Mouse (Mus musculus) C2C12 (cell line): Measurements from ENCODE around the gene Jam3. TPM values are rescaled to one million over a fixed set of nuclear protein-coding genes. Genes with fewer than 3 reads are reported as not detected.

ENCODE experiments used
- H3K27me3 ChIP-seq: one replicate; pipeline ENCODE4 v1.6.1; 2011; ENCODE audit not compliant: control insufficient read depth, insufficient read depth, insufficient read length
- H3K36me3 ChIP-seq: one replicate; pipeline ENCODE4 v1.6.1; 2011; ENCODE audit not compliant: control insufficient read depth, insufficient read depth
- H3K4me3 ChIP-seq: one replicate; pipeline ENCODE4 v1.5.1; 2011; ENCODE audit warnings: mild to moderate bottlenecking, control low read depth; ENCODE audit not compliant: poor library complexity, insufficient read depth, severe bottlenecking
- H3K79me2 ChIP-seq: one replicate; pipeline ENCODE4 v1.6.1; 2011; ENCODE audit not compliant: control insufficient read depth, insufficient read depth
- H3K79me3 ChIP-seq: one replicate; pipeline ENCODE4 v1.6.1; 2011; ENCODE audit warnings: low read depth, control low read depth
- H3ac ChIP-seq: one replicate; pipeline ENCODE3; 2011; ENCODE audit warnings: low read depth; ENCODE audit not compliant: control insufficient read depth, insufficient read length
- CEBPB ChIP-seq: IDR thresholded peaks from one replicate; pipeline ENCODE4 v1.6.1; 2011; ENCODE audit warnings: low read depth, mild to moderate bottlenecking, control low read depth, moderate library complexity
- CTCF ChIP-seq: IDR thresholded peaks from one replicate; pipeline ENCODE4 v1.5.1; 2011; ENCODE audit not compliant: control insufficient read depth, insufficient read depth, insufficient read length
- FOSL1 ChIP-seq: IDR thresholded peaks from one replicate; pipeline ENCODE4 v1.8.0; 2011; ENCODE audit warnings: mild to moderate bottlenecking, low read length; ENCODE audit not compliant: poor library complexity, insufficient read depth, severe bottlenecking
- MAX ChIP-seq: IDR thresholded peaks from one replicate; pipeline ENCODE4 v1.6.1; 2011; ENCODE audit warnings: mild to moderate bottlenecking, control low read depth
- MYOD1 ChIP-seq: IDR thresholded peaks from one replicate; pipeline ENCODE4 v1.6.1; 2011; ENCODE audit warnings: low read depth; ENCODE audit not compliant: control insufficient read depth, insufficient read length
- MYOG ChIP-seq: IDR thresholded peaks from one replicate; pipeline ENCODE4 v1.6.1; 2011; ENCODE audit not compliant: control insufficient read depth, insufficient read length; ENCODE audit errors: extremely low read depth
- USF1 ChIP-seq: IDR thresholded peaks from one replicate; pipeline ENCODE4 v1.6.1; 2011; ENCODE audit warnings: low read depth, mild to moderate bottlenecking, control low read depth, moderate library complexity
- polyA plus RNA-seq: library from polyadenylated mRNA; unstranded; fragments of >200 nt; fragmentation: generic; extraction: Trizol; gene quantifications from one replicate; pipeline ENCODE4 v1.2.1, GENCODE M21; 2012; ENCODE audit warnings: missing spikeins

Gene Jam3
- polyA plus RNA-seq, 1 experiment, result 15.8 TPM

- Histone ChIP-seq H3K79me3 (no peaks in the 10 kb centered on the region), H3K79me2 (no peaks in the 10 kb centered on the region), H3K27me3 (no peaks in the 10 kb centered on the region), H3K4me3 (no peak overlapping the region), H3K36me3 (no peaks in the 10 kb centered on the region), H3ac (no peak overlapping the region)
- no peak for TF ChIP-seq MYOG
- TF ChIP-seq MAX, result no peak
- TF ChIP-seq CTCF, result no peak
- no peak for TF ChIP-seq FOSL1
Observed at GRCm38 (mm10) chr9:27122963-27123362, 32.3 kb downstream of the Jam3 start.

GRCm38 (mm10) chr9:27122076-27122475 is 33.1 kb downstream of the Jam3 start:
- Histone ChIP-seq H3K4me3 (no peak overlapping the region), H3ac (no peak overlapping the region), H3K79me2 (no peaks in the 10 kb centered on the region), H3K79me3 (no peaks in the 10 kb centered on the region), H3K27me3 (no peaks in the 10 kb centered on the region), H3K36me3 (no peaks in the 10 kb centered on the region)
- TF ChIP-seq CTCF (no peak), MYOD1 (no peak), CEBPB (no peak), MYOG (no peak), MAX (no peak), FOSL1 (no peak), USF1 (no peak)

GRCm38 (mm10) chr9:27121254-27121653 is 34.0 kb downstream of the Jam3 start:
- no peak overlapping the region for H3ac ChIP-seq
- H3K27me3 ChIP-seq, result no peaks in the 10 kb centered on the region
- no peaks in the 10 kb centered on the region for H3K36me3 ChIP-seq
- H3K4me3 ChIP-seq, result no peak overlapping the region
- H3K79me2 ChIP-seq, result no peaks in the 10 kb centered on the region
- TF ChIP-seq CEBPB, result peak; percentile 14
- TF ChIP-seq USF1, result no peak
- no peaks in the 10 kb centered on the region for H3K79me3 ChIP-seq

DNA sequence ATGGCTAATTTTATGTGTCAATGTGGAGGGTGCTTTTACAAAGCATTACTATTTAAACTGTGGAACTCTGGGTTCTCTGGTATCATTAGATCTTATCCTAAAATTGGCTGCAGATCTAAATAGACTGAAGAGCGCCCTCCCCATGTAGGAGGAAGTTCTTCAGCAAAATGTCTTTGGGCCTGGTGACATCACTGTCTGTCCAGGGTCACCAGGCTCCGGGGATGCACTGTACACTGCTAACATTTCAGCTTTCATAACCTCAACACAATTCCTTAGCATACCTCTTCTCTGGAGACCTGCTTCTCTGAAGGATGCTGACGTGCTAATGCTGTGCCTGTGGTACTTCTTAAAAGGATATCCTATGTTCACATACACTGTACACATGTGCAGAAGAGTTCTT is 43.5 kb downstream of the Jam3 start:
- Histone ChIP-seq H3K4me3 (no peak overlapping the region), H3K79me3 (no peaks in the 10 kb centered on the region), H3K27me3 (no peaks in the 10 kb centered on the region), H3K79me2 (no peaks in the 10 kb centered on the region), H3K36me3 (no peaks in the 10 kb centered on the region), H3ac (no peak overlapping the region)
- TF ChIP-seq MAX (no peak), CEBPB (no peak), CTCF (no peak), FOSL1 (no peak), MYOG (no peak), MYOD1 (no peak), USF1 (no peak)

GRCm38 (mm10) chr9:27110681-27111080 is 44.5 kb downstream of the Jam3 start:
- H3K79me2 ChIP-seq, result no peaks in the 10 kb centered on the region
- H3ac ChIP-seq, result no peak overlapping the region
- TF ChIP-seq USF1, result no peak
- no peak for TF ChIP-seq CEBPB
- no peak for TF ChIP-seq MYOD1
- TF ChIP-seq MYOG, result no peak
- no peak for TF ChIP-seq CTCF
- TF ChIP-seq FOSL1, result no peak
- TF ChIP-seq MAX, result no peak
- H3K4me3 ChIP-seq, result no peak overlapping the region
- no peaks in the 10 kb centered on the region for H3K79me3 ChIP-seq
- H3K36me3 ChIP-seq, result no peaks in the 10 kb centered on the region
- no peaks in the 10 kb centered on the region for H3K27me3 ChIP-seq

DNA sequence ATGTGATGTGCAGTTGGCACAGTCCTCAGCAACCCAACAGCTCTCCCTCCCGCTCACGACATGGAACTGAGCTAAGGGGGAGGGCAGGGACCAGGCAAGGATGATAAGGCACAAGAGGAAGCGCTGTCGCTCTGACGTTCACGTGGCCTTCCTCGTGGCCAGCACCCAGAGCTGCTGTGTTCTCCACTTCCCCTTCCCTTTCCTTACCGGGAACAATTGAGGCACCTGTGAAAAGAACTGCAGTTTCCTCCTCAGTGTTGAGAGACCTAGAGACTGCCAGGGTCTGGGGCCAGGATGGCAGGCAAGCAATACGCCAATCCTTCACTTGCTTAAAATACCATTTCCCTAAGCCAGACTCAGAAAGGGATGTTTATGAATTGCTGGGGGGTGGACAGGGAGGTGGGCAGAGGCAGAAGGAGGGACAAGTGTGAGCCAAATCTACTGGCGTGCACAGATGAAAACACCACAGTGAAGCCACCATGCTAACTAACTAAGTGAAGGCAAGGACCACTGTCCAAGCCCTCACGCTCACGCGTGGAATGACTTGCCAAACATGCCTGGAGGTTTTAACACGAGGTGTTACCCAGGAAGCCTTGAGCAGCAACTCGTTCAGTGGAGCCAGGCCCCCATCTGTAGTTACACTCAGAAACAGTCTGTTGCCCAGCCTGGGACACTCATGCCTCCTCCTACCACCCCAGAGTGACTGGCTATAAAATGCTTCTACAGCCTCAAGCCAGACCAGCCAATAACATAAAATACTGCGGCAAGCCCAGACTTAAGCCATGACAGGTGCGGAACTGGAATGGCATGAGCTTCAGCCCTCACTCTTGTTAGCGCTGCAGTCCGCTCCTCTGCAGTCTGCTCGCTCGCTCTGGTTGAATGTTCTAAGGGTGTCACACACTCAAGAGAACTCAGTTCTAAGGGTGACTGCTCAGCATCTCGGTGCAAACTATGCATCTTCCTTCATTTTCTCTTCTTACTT is 45.4 kb downstream of the Jam3 start:
- Histone ChIP-seq H3K27me3 (no peaks in the 10 kb centered on the region), H3K36me3 (no peaks in the 10 kb centered on the region), H3K4me3 (no peak overlapping the region), H3ac (no peak overlapping the region), H3K79me3 (no peaks in the 10 kb centered on the region), H3K79me2 (no peaks in the 10 kb centered on the region)
- TF ChIP-seq USF1 (no peak), MYOG (no peak), CEBPB (no peak), MAX (no peak), CTCF (no peak)
